Mouse (Mus musculus) forebrain, embryonic 11.5 days (tissue): Measurements from ENCODE around the gene Atxn1. TPM values are rescaled to one million over a fixed set of nuclear protein-coding genes. Genes with fewer than 3 reads are reported as not detected.

Source experiments
- ATAC-seq: fragments of 200-750 bp; cut with Nextera tagmentation; replicated peaks from 2 replicates; pipeline ENCODE4 v1.8.0; 2017; ENCODE audit warnings: moderate TSS enrichment; ENCODE audit not compliant: low FRiP score
- DNase-seq: peaks from one replicate; pipeline ENCODE4 v3.0.0-alpha.2; 2017; ENCODE audit warnings: low spot score
- H3K27ac ChIP-seq: fragments of 300-500 bp; sonication (generic); 2 replicates; pipeline ENCODE4 v1.5.1; 2014; ENCODE audit warnings: low read depth, low read length
- H3K27me3 ChIP-seq: fragments of 300-500 bp; sonication (generic); 2 replicates; pipeline ENCODE4 v1.6.1; 2014; ENCODE audit warnings: mild to moderate bottlenecking, low read length, mixed read lengths; ENCODE audit not compliant: control insufficient read depth, insufficient read depth
- H3K36me3 ChIP-seq: fragments of 300-500 bp; sonication (generic); 2 replicates; pipeline ENCODE4 v1.6.1; 2014; ENCODE audit warnings: mild to moderate bottlenecking, low read length, moderate library complexity, mixed read lengths; ENCODE audit not compliant: control insufficient read depth, insufficient read depth
- H3K4me1 ChIP-seq: fragments of 300-500 bp; sonication (generic); replicated peaks from 2 replicates; pipeline ENCODE4 v1.6.1; 2014; ENCODE audit warnings: low read length, mixed read lengths; ENCODE audit not compliant: control insufficient read depth, insufficient read depth
- H3K4me2 ChIP-seq: fragments of 300-500 bp; sonication (generic); 2 replicates; pipeline ENCODE4 v1.6.1; 2014; ENCODE audit warnings: low read depth, mild to moderate bottlenecking, low read length, moderate library complexity, mixed read lengths; ENCODE audit not compliant: severe bottlenecking
- H3K4me3 ChIP-seq: fragments of 300-500 bp; sonication (generic); 2 replicates; pipeline ENCODE4 v1.5.1; 2014; ENCODE audit warnings: low read depth, low read length
- H3K9ac ChIP-seq: fragments of 300-500 bp; sonication (generic); 2 replicates; pipeline ENCODE4 v1.6.1; 2014; ENCODE audit warnings: low read length
- H3K9me3 ChIP-seq: fragments of 300-500 bp; sonication (generic); 2 replicates; pipeline ENCODE4 v1.6.1; 2016; ENCODE audit warnings: low read length, mixed read lengths; ENCODE audit not compliant: control insufficient read depth
- WGBS: fragments of 180-500 bp; shearing (Covaris S2); extraction: QIAGEN DNeasy Blood & Tissue Kit; methylation state at CpG from one replicate; pipeline ENCODE4 v1.1.7; 2014; 5-methylcytosine and 5-hydroxymethylcytosine counted together
- polyA plus RNA-seq: library from polyadenylated mRNA; unstranded; fragments of >200 nt; fragmentation: Nextera tagmentation; extraction: Ambion mirVana; gene quantifications from 2 replicates; pipeline ENCODE4 v1.2.1, GENCODE M21; 2014

Atxn1 gene
- polyA plus RNA-seq, 1 experiment from 2014 or later: 3.3 TPM

- Histone ChIP-seq H3K4me1 (no peaks in the 10 kb centered on the region), H3K4me2 (no peak overlapping the region), H3K9ac (no peak overlapping the region), H3K27me3 (no peaks in the 10 kb centered on the region), H3K4me3 (no peak overlapping the region), H3K27ac (no peak overlapping the region), H3K36me3 (no peaks in the 10 kb centered on the region), H3K9me3 (no peaks in the 10 kb centered on the region)
- DNase-seq (no peak), ATAC-seq (no peak)
- 76% methylated on average over 5 of the region's 5 CpGs for WGBS
Observed at GRCm38 (mm10) chr13:45990486-45990885, 25.7 kb upstream of the Atxn1 start.

GRCm38 (mm10) chr13:45979246-45979645 lies 14.4 kb upstream of the Atxn1 start:
- 48% methylated on average over 5 of the region's 5 CpGs for WGBS
- Histone ChIP-seq H3K27me3 (no peaks in the 10 kb centered on the region), H3K27ac (no peak overlapping the region), H3K4me2 (no peak overlapping the region), H3K9ac (no peak overlapping the region), H3K9me3 (no peaks in the 10 kb centered on the region), H3K36me3 (no peaks in the 10 kb centered on the region), H3K4me3 (no peak overlapping the region), H3K4me1 (no peaks in the 10 kb centered on the region)
- DNase-seq (no peak), ATAC-seq (no peak)

GRCm38 (mm10) chr13:45976894-45977293 lies 12.1 kb upstream of the Atxn1 start:
- peak; percentile 71 for DNase-seq
- no peaks in the 10 kb centered on the region for H3K27me3 ChIP-seq
- H3K9me3 ChIP-seq: no peaks in the 10 kb centered on the region
- H3K9ac ChIP-seq: no peak overlapping the region
- no peak overlapping the region for H3K4me2 ChIP-seq
- no peaks in the 10 kb centered on the region for H3K36me3 ChIP-seq
- no peaks in the 10 kb centered on the region for H3K4me1 ChIP-seq
- H3K27ac ChIP-seq: no peak overlapping the region
- H3K4me3 ChIP-seq: no peak overlapping the region
- no peak for ATAC-seq
- 29% methylated on average over 1 of the region's 1 CpGs for WGBS

GRCm38 (mm10) chr13:45974651-45975050 lies 9.8 kb upstream of the Atxn1 start:
- Histone ChIP-seq H3K4me1 (no peaks in the 10 kb centered on the region), H3K9me3 (no peaks in the 10 kb centered on the region), H3K4me3 (no peak overlapping the region), H3K27me3 (no peaks in the 10 kb centered on the region), H3K36me3 (no peaks in the 10 kb centered on the region), H3K9ac (no peak overlapping the region), H3K27ac (no peak overlapping the region), H3K4me2 (no peak overlapping the region)
- 79% methylated on average over 3 of the region's 3 CpGs for WGBS
- ATAC-seq (no peak), DNase-seq (no peak)

- no peak overlapping the region for H3K27ac ChIP-seq
- no peak overlapping the region for H3K9ac ChIP-seq
- H3K36me3 ChIP-seq: no peaks in the 10 kb centered on the region
- no peak overlapping the region for H3K4me3 ChIP-seq
- no peaks in the 10 kb centered on the region for H3K27me3 ChIP-seq
- WGBS: 63% methylated on average over 7 of the region's 7 CpGs
- H3K4me1 ChIP-seq: no peaks in the 10 kb centered on the region
- no peak for DNase-seq
- no peak overlapping the region for H3K4me2 ChIP-seq
- no peak for ATAC-seq
- H3K9me3 ChIP-seq: no peaks in the 10 kb centered on the region
Observed at GRCm38 (mm10) chr13:45973972-45974490, 9.2 kb upstream of the Atxn1 start.

GRCm38 (mm10) chr13:45970920-45971536 lies 6.2 kb upstream of the Atxn1 start:
- DNase-seq (no peak), ATAC-seq (no peak)
- Histone ChIP-seq H3K9me3 (no peaks in the 10 kb centered on the region), H3K9ac (no peak overlapping the region), H3K27me3 (no peaks in the 10 kb centered on the region), H3K36me3 (no peaks in the 10 kb centered on the region), H3K4me3 (no peak overlapping the region), H3K27ac (no peak overlapping the region), H3K4me1 (peaks cover 5% of the 10 kb centered on the region; the same call in 1 of the 2 replicates), H3K4me2 (no peak overlapping the region)
- 56% methylated on average over 12 of the region's 12 CpGs for WGBS

GRCm38 (mm10) chr13:45968206-45968605 lies 3.4 kb upstream of the Atxn1 start:
- no peak overlapping the region for H3K27ac ChIP-seq
- DNase-seq (no peak), ATAC-seq (no peak)
- H3K9me3 ChIP-seq: no peaks in the 10 kb centered on the region
- H3K4me1 ChIP-seq: peaks cover 10% of the 10 kb centered on the region
- H3K36me3 ChIP-seq: no peaks in the 10 kb centered on the region
- H3K9ac ChIP-seq: no peak overlapping the region
- 63% methylated on average over 4 of the region's 4 CpGs for WGBS
- peaks cover 3% of the 10 kb centered on the region; the same call in 1 of the 2 replicates for H3K27me3 ChIP-seq
- H3K4me3 ChIP-seq: no peak overlapping the region
- H3K4me2 ChIP-seq: no peak overlapping the region

GRCm38 (mm10) chr13:45967371-45967770 lies 2.6 kb upstream of the Atxn1 start:
- WGBS: 79% methylated on average over 3 of the region's 3 CpGs
- no peak for DNase-seq
- H3K4me2 ChIP-seq: no peak overlapping the region
- H3K27me3 ChIP-seq: peaks cover 3% of the 10 kb centered on the region; the same call in 1 of the 2 replicates
- H3K27ac ChIP-seq: no peak overlapping the region
- H3K4me3 ChIP-seq: no peak overlapping the region
- H3K4me1 ChIP-seq: peaks cover 14% of the 10 kb centered on the region
- ATAC-seq: no peak
- no peaks in the 10 kb centered on the region for H3K36me3 ChIP-seq
- no peaks in the 10 kb centered on the region for H3K9me3 ChIP-seq
- no peak overlapping the region for H3K9ac ChIP-seq

- no peak for ATAC-seq
- no peaks in the 10 kb centered on the region for H3K9me3 ChIP-seq
- no peak overlapping the region for H3K9ac ChIP-seq
- H3K4me3 ChIP-seq: 0 out of 2 replicates have a peak overlapping the region, but pooled peaks have one; percentile 7
- H3K4me2 ChIP-seq: peak overlapping the region; percentile 85; the same call in 1 of the 2 replicates
- no peak for DNase-seq
- peaks cover 19% of the 10 kb centered on the region for H3K4me1 ChIP-seq
- H3K27me3 ChIP-seq: peaks cover 3% of the 10 kb centered on the region; the same call in 1 of the 2 replicates
- H3K36me3 ChIP-seq: no peaks in the 10 kb centered on the region
- 1% methylated on average over 14 of the region's 14 CpGs for WGBS
- H3K27ac ChIP-seq: no peak overlapping the region
Observed at GRCm38 (mm10) chr13:45966586-45966985, 1.8 kb upstream of the Atxn1 start.
